Mouse (Mus musculus) ZHBTc4 (cell line): ENCODE results near the gene Ssh1.
A peak's percentile ranks its signal among the peaks of the same experiment; 100 is the strongest.

Source experiments
- DNase-seq: peaks from one replicate; pipeline ENCODE4 v3.0.0-alpha.2; 2011; ENCODE audit warnings: low read depth, low spot score

The Ssh1 gene

DNA sequence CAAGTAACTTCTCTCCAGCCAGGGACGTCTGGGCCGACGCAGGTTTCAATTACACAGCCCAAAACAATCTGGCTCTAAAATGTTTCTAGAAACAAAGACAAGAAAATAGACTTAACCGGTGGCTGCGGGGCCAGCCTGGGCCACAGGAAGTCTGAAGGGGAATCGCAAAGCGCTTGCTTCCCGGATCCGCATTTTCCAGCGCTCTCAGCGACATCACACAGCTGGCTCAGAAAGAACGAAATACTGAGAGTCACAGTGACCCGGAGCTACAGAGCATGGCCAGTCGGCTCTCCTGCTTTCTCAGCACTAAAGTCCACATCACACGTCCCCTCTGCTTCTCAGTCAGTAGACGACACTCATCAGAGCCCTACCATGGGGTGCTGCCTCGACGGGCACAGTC is 102.8 kb downstream of the Ssh1 start:
- no peak for DNase-seq

DNA sequence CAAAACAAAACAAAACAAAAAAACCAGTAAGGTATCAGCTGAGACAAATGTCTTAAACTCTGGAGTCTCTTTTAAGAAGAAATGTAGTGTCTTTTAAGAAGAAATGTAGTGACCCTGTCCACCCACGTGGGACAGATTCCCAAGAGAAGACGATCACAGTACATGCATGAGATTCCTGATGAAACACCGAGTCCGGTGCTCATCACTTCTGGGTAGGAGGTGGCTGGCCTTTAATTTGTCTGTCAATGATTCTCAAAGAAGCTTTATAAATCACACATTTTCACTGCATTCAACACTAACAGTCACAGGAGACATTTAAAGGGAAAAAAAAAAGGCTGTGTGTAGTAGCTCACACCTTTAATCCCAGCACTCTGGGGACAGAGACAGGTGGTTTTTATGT is 103.8 kb downstream of the Ssh1 start:
- DNase-seq = no peak

DNA sequence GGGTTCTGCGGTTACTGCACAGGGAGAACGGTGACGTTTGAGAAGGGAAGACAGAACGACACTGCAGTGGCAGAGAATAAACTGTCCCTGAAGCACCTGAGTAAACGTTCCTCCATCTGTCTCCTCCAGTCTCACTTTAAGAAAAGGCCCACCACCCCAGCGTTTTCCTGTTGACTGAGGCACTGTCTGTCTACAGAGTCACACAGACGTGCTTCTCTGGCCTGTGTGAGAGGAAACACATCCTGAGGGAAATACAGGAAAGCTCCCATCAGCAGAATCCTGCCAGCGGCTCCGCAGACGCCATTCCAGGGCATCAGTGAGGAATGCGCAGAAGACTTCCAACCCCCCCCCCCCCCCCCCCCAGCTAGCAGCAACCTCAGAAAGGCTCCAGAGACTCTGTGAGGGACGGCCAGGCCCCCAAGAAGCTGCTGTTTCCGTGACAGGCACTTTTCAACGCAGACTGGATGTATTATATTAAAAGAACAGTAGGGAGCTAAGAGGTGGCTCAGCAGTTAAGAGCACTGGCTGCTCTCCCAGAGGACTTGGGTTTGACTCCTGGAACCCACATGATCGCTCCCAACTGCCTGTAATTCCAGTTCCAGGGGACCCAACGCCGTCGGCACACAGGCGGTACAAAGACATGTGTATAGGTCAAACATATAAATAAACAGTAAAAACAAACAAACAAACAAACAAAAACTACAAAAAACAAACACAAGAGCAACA is 104.3 kb downstream of the Ssh1 start:
- no peak for DNase-seq

DNA sequence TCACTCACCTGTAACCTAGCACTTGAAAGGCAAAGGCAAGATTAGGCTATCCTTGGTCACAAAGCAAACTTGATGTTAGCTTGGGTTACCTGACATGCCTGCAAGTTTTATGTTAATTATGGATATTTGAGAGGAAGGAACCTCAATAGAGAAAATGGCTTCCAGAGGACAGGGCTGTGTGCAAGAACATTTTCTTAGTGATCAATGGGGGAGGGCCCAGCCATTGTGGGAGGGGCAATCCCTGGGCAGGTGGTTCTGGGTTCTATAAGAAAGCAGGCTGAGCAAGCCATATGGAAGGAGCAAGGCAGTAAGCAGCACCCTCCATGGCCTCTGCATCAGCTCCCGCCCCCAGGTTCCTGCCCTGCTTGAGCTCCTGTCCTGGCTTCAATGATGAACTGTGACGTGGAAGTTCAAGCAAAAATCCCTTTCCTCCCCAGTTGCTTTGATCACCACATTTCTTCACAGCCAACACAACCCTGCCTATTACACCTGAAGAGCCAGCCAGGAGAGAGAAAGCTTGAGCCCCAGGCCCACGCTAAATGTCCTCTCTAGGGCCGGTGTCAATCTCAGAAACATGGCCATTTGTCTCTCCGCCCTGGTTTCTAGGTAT is 105.4 kb downstream of the Ssh1 start:
- peak; percentile 68 for DNase-seq

DNA sequence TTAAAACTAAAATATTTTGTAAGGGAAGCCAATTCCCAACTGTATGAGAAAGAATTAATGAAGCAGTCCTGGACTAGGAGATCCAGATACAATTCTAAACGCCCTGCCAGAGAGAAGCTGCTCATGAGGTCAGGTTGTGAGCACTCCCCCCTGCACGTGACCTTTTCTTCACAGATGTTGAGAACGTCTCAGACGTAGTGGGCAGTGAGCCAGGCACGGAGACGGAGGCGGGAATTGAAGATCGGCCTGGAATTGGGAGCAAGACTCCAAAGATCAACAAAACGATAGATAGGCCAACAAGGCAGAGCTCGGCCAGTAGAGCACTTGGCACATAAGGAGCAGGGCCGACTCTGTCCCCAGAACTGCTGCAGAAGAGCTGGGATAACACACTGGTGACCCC is 106.6 kb downstream of the Ssh1 start:
- DNase-seq = peak; percentile 67
